Mouse (Mus musculus): Measurements from ENCODE around the gene Afm. TPM values are rescaled to one million over a fixed set of nuclear protein-coding genes. Genes with fewer than 3 reads are reported as not detected.

The Afm gene
- polyA plus RNA-seq, 1 experiment = not detected

DNA sequence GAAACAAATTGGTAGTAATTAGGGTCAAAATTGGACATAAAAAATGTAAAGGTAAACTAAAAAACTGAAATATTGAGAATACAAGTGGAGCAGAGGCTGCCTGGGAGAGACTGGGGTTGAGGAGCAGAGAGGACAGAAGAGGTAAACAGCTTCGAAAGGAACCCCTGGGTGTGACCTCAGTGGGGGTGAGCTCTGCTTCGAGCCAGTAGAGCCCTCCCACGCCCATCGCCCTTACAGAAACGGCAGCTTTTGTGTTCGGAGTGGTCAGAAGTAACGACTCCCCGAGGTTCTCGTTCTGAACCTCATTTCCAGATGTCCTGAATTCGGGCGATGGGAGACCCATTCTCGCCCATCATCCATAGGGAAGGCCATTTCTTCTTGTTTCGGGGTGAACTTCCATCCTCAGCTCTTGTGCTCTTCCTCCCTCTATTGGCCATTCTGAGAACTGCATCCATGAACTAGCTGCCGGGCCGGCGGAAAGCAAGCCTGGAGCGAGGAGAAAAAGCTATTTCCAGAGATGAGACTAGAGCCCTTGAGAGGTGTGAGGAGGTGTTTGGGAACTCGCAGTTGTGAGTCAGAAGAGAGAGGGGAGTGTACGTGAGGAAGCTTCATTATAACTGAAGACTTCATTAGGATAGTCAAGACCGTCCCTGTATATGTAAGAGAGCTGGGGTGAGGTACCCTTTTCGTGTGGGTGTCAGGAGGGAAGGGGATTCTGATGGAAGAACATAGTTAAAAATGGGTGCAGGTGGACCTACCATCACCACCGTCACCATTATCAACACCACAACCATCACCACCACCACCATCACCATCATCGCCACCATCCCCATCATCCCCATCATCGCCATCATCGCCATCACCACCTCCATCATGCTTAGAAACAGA, 70.2 kb downstream of the Afm start:
- H3K4me3 ChIP-seq (ENCODE audit: low read depth, low read length) = peak overlapping the region; percentile 48
- WGBS = 23% methylated on average over 25 of the region's 25 CpGs
- TF ChIP-seq CTCF (IDR thresholded peaks at IDR 0.05; ENCODE audit: extremely low read depth, insufficient read length, insufficient replicate concordance, low read depth, low read length) (peak; percentile 87; the same call in 1 of the 2 replicates), POLR2A (IDR thresholded peaks at IDR 0.05; ENCODE audit: low read depth, low read length) (no peak)

DNA sequence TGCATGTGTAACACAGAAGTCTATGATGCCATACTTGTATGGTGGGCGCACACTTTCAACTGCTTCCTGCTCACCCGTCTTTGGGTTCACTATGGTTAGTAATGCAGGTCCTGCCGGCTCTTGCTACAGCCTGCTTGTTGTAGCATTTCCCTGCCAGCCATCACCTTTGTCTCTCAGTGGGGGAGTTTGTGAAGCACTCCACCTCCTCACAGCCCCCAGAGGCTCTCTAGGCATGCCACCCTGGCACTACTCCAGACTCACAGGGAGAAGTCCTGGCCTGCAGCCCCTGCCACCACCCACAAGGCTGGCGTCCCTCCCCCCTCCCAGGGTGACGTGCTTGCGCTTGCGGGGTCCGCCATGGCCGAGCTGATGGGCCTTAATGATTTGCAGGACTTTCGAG, 71.9 kb downstream of the Afm start:
- WGBS = 85% methylated on average over 10 of the region's 10 CpGs
- no peaks in the 10 kb centered on the region for H3K36me3 ChIP-seq (ENCODE audit: control insufficient read depth, insufficient read depth, low read length)
- no peak overlapping the region for H3K4me3 ChIP-seq (ENCODE audit: low read depth, low read length)
- TF ChIP-seq CTCF (IDR thresholded peaks at IDR 0.05; ENCODE audit: extremely low read depth, insufficient read length, insufficient replicate concordance, low read depth, low read length) (no peak), POLR2A (IDR thresholded peaks at IDR 0.05; ENCODE audit: low read depth, low read length) (no peak)
- H3K27ac ChIP-seq (ENCODE audit: insufficient read depth, low read depth, low read length) = no peak overlapping the region
- H3K4me1 ChIP-seq (ENCODE audit: control insufficient read depth, insufficient read depth, insufficient read length, low read length) = no peaks in the 10 kb centered on the region
- no peaks in the 10 kb centered on the region for H3K27me3 ChIP-seq (ENCODE audit: control insufficient read depth, insufficient read depth, low read length)

More for the DNA sequence above, 70.2 kb downstream of the Afm start:
- no peaks in the 10 kb centered on the region for H3K36me3 ChIP-seq (ENCODE audit: control insufficient read depth, insufficient read depth, low read length)
- no peak overlapping the region for H3K27ac ChIP-seq (ENCODE audit: insufficient read depth, low read depth, low read length)
- no peaks in the 10 kb centered on the region for H3K4me1 ChIP-seq (ENCODE audit: control insufficient read depth, insufficient read depth, insufficient read length, low read length)
- no peaks in the 10 kb centered on the region for H3K27me3 ChIP-seq (ENCODE audit: control insufficient read depth, insufficient read depth, low read length)

DNA sequence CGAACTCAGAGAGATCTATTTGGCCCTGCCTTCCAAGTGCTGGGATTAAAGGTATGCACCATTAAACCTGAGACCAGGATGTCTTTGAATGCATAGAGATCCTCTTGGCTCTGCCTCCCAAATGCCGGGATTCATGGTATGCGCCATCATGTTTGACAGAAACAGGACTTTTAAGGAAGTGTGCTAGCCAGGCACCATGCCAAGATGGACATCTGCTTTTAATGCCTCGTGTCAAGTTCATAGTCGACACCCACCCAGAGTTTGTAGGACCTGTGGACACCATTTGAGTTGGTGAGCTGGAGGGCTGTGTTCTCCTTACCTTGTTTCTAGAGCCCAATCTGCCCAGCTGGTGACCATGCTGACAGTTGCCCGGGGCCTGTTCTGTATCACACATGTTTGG, 73.2 kb downstream of the Afm start:
- no peaks in the 10 kb centered on the region for H3K27me3 ChIP-seq (ENCODE audit: control insufficient read depth, insufficient read depth, low read length)
- WGBS = 56% methylated on average over 6 of the region's 6 CpGs
- no peak overlapping the region for H3K27ac ChIP-seq (ENCODE audit: insufficient read depth, low read depth, low read length)
- no peaks in the 10 kb centered on the region for H3K4me1 ChIP-seq (ENCODE audit: control insufficient read depth, insufficient read depth, insufficient read length, low read length)
- H3K36me3 ChIP-seq (ENCODE audit: control insufficient read depth, insufficient read depth, low read length) = no peaks in the 10 kb centered on the region
- TF ChIP-seq CTCF (IDR thresholded peaks at IDR 0.05; ENCODE audit: extremely low read depth, insufficient read length, insufficient replicate concordance, low read depth, low read length) (no peak), POLR2A (IDR thresholded peaks at IDR 0.05; ENCODE audit: low read depth, low read length) (no peak)
- no peak overlapping the region for H3K4me3 ChIP-seq (ENCODE audit: low read depth, low read length)

DNA sequence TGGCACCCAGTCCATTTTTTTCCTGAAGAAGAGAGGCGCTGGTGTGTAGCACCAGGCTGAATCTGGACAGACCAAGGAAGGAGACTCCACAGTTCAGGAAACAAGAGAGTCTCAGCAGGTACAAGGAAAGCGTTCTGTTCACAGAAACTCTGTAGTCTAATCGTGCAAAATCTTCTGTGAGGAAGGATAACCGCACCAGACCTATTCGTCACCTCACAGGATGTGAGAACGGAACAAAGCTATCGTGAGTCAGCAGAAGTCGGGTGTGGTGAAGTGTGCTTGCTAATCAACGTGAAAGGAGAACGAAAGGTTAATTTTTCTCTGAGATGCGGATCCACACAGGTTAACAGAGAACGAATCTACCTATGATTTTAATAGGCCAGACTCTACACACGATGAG, 76.2 kb downstream of the Afm start:
- H3K27ac ChIP-seq (ENCODE audit: insufficient read depth, low read depth, low read length) = no peak overlapping the region
- H3K4me3 ChIP-seq (ENCODE audit: low read depth, low read length) = no peak overlapping the region
- H3K4me1 ChIP-seq (ENCODE audit: control insufficient read depth, insufficient read depth, insufficient read length, low read length) = no peaks in the 10 kb centered on the region; the same call in 1 of the 2 replicates
- H3K36me3 ChIP-seq (ENCODE audit: control insufficient read depth, insufficient read depth, low read length) = no peaks in the 10 kb centered on the region
- WGBS = 72% methylated on average over 13 of the region's 13 CpGs
- no peaks in the 10 kb centered on the region for H3K27me3 ChIP-seq (ENCODE audit: control insufficient read depth, insufficient read depth, low read length)
- TF ChIP-seq CTCF (IDR thresholded peaks at IDR 0.05; ENCODE audit: extremely low read depth, insufficient read length, insufficient replicate concordance, low read depth, low read length) (no peak), POLR2A (IDR thresholded peaks at IDR 0.05; ENCODE audit: low read depth, low read length) (no peak)

DNA sequence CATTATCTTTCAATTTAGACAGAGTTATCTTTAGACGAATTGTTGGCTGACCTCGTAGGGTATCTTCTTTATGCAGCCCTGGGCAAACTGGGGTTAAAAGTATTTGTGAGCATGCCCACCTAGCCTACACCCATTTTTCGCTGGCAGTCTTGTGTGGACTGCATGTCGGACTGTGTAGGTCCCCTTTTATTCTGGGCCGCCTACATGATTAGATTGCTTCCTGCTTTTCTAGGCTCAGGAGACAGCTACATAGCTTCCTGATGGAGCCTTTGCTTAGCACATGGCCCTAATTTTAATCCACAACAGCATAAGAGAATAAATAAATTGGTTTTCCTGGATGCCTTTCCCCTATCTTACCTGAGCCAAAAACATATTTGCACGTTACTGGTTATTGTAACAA, 77.4 kb downstream of the Afm start:
- TF ChIP-seq POLR2A (IDR thresholded peaks at IDR 0.05; ENCODE audit: low read depth, low read length) = no peak
- no peak for TF ChIP-seq CTCF (IDR thresholded peaks at IDR 0.05; ENCODE audit: extremely low read depth, insufficient read length, insufficient replicate concordance, low read depth, low read length)
- H3K4me3 ChIP-seq (ENCODE audit: low read depth, low read length) = no peak overlapping the region
- no peaks in the 10 kb centered on the region for H3K36me3 ChIP-seq (ENCODE audit: control insufficient read depth, insufficient read depth, low read length)
- WGBS = 72% methylated on average over 6 of the region's 6 CpGs
- H3K27me3 ChIP-seq (ENCODE audit: control insufficient read depth, insufficient read depth, low read length) = no peaks in the 10 kb centered on the region
- no peak overlapping the region for H3K27ac ChIP-seq (ENCODE audit: insufficient read depth, low read depth, low read length)
- no peaks in the 10 kb centered on the region; the same call in 1 of the 2 replicates for H3K4me1 ChIP-seq (ENCODE audit: control insufficient read depth, insufficient read depth, insufficient read length, low read length)

DNA sequence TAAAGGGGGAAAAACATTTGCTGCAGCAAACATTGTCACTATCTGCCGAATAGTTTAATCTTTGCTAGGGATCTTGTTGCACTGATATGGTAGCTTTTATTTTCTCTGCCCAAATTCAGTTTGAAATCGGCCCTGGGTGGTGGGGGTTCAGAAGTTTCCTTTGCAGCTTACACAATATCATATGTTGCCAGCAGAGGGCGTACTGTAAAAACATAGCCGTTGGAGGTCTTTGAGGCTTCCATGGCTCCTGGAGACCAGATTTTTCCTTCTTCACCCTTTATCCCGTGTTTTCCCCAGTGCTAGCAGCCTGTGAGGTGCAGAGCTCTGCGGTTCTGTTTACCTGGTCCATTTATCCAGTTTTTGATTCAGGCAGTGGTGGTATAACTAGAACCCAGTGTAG, 82.7 kb downstream of the Afm start:
- H3K4me1 ChIP-seq (ENCODE audit: control insufficient read depth, insufficient read depth, insufficient read length, low read length) = peaks cover 7% of the 10 kb centered on the region
- H3K27ac ChIP-seq (ENCODE audit: insufficient read depth, low read depth, low read length) = no peak overlapping the region
- H3K27me3 ChIP-seq (ENCODE audit: control insufficient read depth, insufficient read depth, low read length) = no peaks in the 10 kb centered on the region
- TF ChIP-seq CTCF (IDR thresholded peaks at IDR 0.05; ENCODE audit: extremely low read depth, insufficient read length, insufficient replicate concordance, low read depth, low read length) (peak; percentile 67; the same call in 1 of the 2 replicates), POLR2A (IDR thresholded peaks at IDR 0.05; ENCODE audit: low read depth, low read length) (no peak)
- no peak overlapping the region for H3K4me3 ChIP-seq (ENCODE audit: low read depth, low read length)
- WGBS = 9% methylated on average over 6 of the region's 6 CpGs
- peaks cover 7% of the 10 kb centered on the region for H3K36me3 ChIP-seq (ENCODE audit: control insufficient read depth, insufficient read depth, low read length)

Other genes starting within 250 kb of the Afm start
- gene Ankrd17, start 152.4 kb upstream of the Afm start, polyA plus RNA-seq (2012; rRNA removed) = 6.6 and 13.0 TPM in 2 replicates
- 0.09 and 0.43 TPM in 2 replicates for gene Gm9958, start 151.7 kb upstream of the Afm start, polyA plus RNA-seq (2012; rRNA removed)
- 0.30 TPM in 1 of 2 replicates, not detected in the other for gene Alb, start 58.0 kb upstream of the Afm start, polyA plus RNA-seq (2012; rRNA removed)
- gene Afp, start 28.2 kb upstream of the Afm start, polyA plus RNA-seq (2012; rRNA removed) = 2.0 and 4.6 TPM in 2 replicates
- not detected in 2 replicates for gene 5830473C10Rik, start 42.2 kb downstream of the Afm start, polyA plus RNA-seq (2012; rRNA removed)
- gene Rassf6, start 121.7 kb downstream of the Afm start, polyA plus RNA-seq (2012; rRNA removed) = 2.0 and 6.1 TPM in 2 replicates
- gene Cxcl5, start 240.4 kb downstream of the Afm start, polyA plus RNA-seq (2012; rRNA removed) = 0.20 and 1.3 TPM in 2 replicates
- 0.11 and 0.18 TPM in 2 replicates for gene Ppbp, start 249.6 kb downstream of the Afm start, polyA plus RNA-seq (2012; rRNA removed)